Mouse (Mus musculus) kidney, postnatal 0 days (tissue): Measurements from ENCODE around the gene Cnbp. TPM values are rescaled to one million over a fixed set of nuclear protein-coding genes. Genes with fewer than 3 reads are reported as not detected.

Source experiments
- ATAC-seq: fragments of 200-750 bp; cut with Nextera tagmentation; replicated peaks from 2 replicates; pipeline ENCODE4 v1.8.0; 2017; ENCODE audit warnings: low read depth, moderate number of reproducible peaks, moderate TSS enrichment, moderate library complexity; ENCODE audit not compliant: low FRiP score
- DNase-seq: peaks from one replicate; pipeline ENCODE4 v3.0.0-alpha.2; 2016; ENCODE audit warnings: low spot score
- H3K27ac ChIP-seq: fragments of 300-500 bp; sonication (generic); 2 replicates; pipeline ENCODE4 v1.5.1; 2014; ENCODE audit warnings: mild to moderate bottlenecking
- H3K27me3 ChIP-seq: fragments of 300-500 bp; sonication (generic); 2 replicates; pipeline ENCODE4 v1.6.1; 2014; ENCODE audit warnings: low read length, mixed read lengths; ENCODE audit not compliant: insufficient read depth
- H3K36me3 ChIP-seq: fragments of 300-500 bp; sonication (generic); 2 replicates; pipeline ENCODE4 v1.6.1; 2014; ENCODE audit warnings: low read length, mixed read lengths; ENCODE audit not compliant: insufficient read depth
- H3K4me1 ChIP-seq: fragments of 300-500 bp; sonication (generic); replicated peaks from 2 replicates; pipeline ENCODE4 v1.6.1; 2014; ENCODE audit warnings: antibody characterized with exemption, low read length, mixed read lengths; ENCODE audit not compliant: insufficient read depth
- H3K4me2 ChIP-seq: fragments of 300-500 bp; sonication (generic); 2 replicates; pipeline ENCODE4 v1.6.1; 2014; ENCODE audit warnings: mild to moderate bottlenecking, low read length, moderate library complexity, mixed read lengths
- H3K4me3 ChIP-seq: fragments of 300-500 bp; sonication (generic); replicated peaks from 2 replicates; pipeline ENCODE4 v1.5.1; 2014; ENCODE audit warnings: low read depth, low read length
- H3K9ac ChIP-seq: fragments of 300-500 bp; sonication (generic); 2 replicates; pipeline ENCODE4 v1.6.1; 2014; ENCODE audit warnings: low read depth, low read length
- H3K9me3 ChIP-seq: fragments of 300-500 bp; sonication (generic); replicated peaks from 2 replicates; pipeline ENCODE4 v1.6.1; 2016; ENCODE audit warnings: low read length, inconsistent platforms, mixed read lengths
- CTCF ChIP-seq: IDR thresholded peaks from 2 replicates; pipeline ENCODE4 v1.5.1; 2016; ENCODE audit warnings: antibody characterized with exemption, low read depth, mild to moderate bottlenecking, moderate library complexity
- whole genome bisulfite sequencing: fragments of 180-500 bp; shearing (Covaris S2); extraction: QIAGEN DNeasy Blood & Tissue Kit; methylation state at CpG from one replicate; pipeline ENCODE4 v1.1.7; 2014; 5-methylcytosine and 5-hydroxymethylcytosine counted together
- polyA plus RNA-seq: library from polyadenylated mRNA; unstranded; fragments of >200 nt; fragmentation: Nextera tagmentation; extraction: Ambion mirVana; gene quantifications from 2 replicates; pipeline ENCODE4 v1.2.1, GENCODE M21; 2015

Gene Cnbp
- polyA plus RNA-seq, 1 experiment from 2014 or later = 881 TPM

DNA sequence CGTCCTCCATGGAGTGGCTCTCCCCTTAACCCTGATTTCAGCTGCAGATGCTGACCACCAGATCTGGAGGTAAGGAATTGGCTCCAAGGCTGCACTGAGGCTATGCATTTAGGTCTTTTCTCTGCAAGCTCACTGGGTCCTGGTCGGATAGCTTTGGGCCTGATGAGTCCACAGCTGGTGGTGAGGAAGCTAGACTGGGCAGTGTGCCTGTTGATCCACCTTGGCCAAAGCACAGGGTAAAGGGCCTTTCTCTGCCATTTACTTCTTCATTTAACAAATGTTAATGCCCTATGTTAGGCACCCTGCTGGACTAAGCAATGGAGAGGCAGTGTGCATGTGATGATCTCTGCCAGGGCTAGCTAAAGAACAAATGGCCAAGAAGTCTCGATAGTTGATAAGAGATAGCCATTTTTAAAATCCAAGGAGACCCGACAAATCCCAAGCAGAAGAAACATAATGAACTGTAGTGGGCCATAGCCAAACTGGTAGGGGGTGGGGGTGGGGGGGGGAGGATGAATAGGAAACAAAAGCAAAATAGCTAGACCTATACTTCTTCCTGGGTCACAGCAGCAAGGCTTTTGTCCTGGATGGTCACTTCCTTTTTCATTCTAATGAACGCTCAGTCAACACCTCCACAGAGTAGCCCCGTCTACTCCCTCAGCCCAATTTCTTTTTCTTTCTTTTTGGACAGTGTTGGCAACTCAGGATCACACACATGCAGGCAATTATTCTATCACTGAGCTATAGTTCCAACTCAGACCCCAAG lies 55.3 kb downstream of the Cnbp start:
- 0 out of 2 replicates have a peak, but pooled peaks cover 3% of the 10 kb centered on the region for H3K4me1 ChIP-seq
- no peaks in the 10 kb centered on the region for H3K27me3 ChIP-seq
- WGBS = 87% methylated on average over 6 of the region's 6 CpGs
- no peak overlapping the region for H3K4me2 ChIP-seq
- no peak for TF ChIP-seq CTCF
- H3K4me3 ChIP-seq = no peak overlapping the region
- no peaks in the 10 kb centered on the region for H3K9me3 ChIP-seq
- H3K27ac ChIP-seq = no peak overlapping the region
- H3K36me3 ChIP-seq = peaks cover 11% of the 10 kb centered on the region
- no peak for ATAC-seq
- no peak for DNase-seq
- H3K9ac ChIP-seq = no peak overlapping the region

GRCm38 (mm10) chr6:87793821-87794510 lies 56.9 kb downstream of the Cnbp start:
- H3K27ac ChIP-seq = no peak overlapping the region
- H3K36me3 ChIP-seq = peaks cover 11% of the 10 kb centered on the region
- WGBS = 96% methylated on average over 10 of the region's 10 CpGs
- no peaks in the 10 kb centered on the region for H3K27me3 ChIP-seq
- no peak overlapping the region for H3K4me3 ChIP-seq
- no peak for ATAC-seq
- peaks cover 11% of the 10 kb centered on the region for H3K4me1 ChIP-seq
- no peak overlapping the region for H3K4me2 ChIP-seq
- DNase-seq = no peak
- TF ChIP-seq CTCF = no peak
- H3K9ac ChIP-seq = no peak overlapping the region
- H3K9me3 ChIP-seq = no peaks in the 10 kb centered on the region

Other genes with a start within 250 kb of the Cnbp start
- 12.7 and 14.3 TPM in 2 replicates for gene Aplf, start 178.9 kb downstream of the Cnbp start, polyA plus RNA-seq
- 1.7 and 2.0 TPM in 2 replicates for gene Efcc1, start 120.2 kb downstream of the Cnbp start, polyA plus RNA-seq
- 0.42 and 0.66 TPM in 2 replicates for gene Gp9, start 73.0 kb downstream of the Cnbp start, polyA plus RNA-seq
- gene Rab43, start 38.9 kb downstream of the Cnbp start, polyA plus RNA-seq = 16.4 and 17.1 TPM in 2 replicates
- 3.0 and 4.1 TPM in 2 replicates for gene Gm45140, start 15.3 kb downstream of the Cnbp start, polyA plus RNA-seq
- 46.6 and 48.5 TPM in 2 replicates for gene Isy1, start 12.3 kb downstream of the Cnbp start, polyA plus RNA-seq
- 101 and 114 TPM in 2 replicates for gene Copg1, start 36.7 kb upstream of the Cnbp start, polyA plus RNA-seq
- gene Hmces, start 62.8 kb upstream of the Cnbp start, polyA plus RNA-seq = 47.1 and 55.2 TPM in 2 replicates
- gene H1fx, start 130.5 kb upstream of the Cnbp start, polyA plus RNA-seq = 39.4 and 72.1 TPM in 2 replicates
- gene Rab7, start 194.2 kb upstream of the Cnbp start, polyA plus RNA-seq = 238 and 244 TPM in 2 replicates
- 282 and 319 TPM in 2 replicates for gene Rpn1, start 233.4 kb upstream of the Cnbp start, polyA plus RNA-seq